Mouse (Mus musculus) granulocyte monocyte progenitor cell, adult 5-6 weeks (primary cell): ENCODE measurements around the gene Apc2. TPM values are rescaled to one million over a fixed set of nuclear protein-coding genes. Genes with fewer than 3 reads are reported as not detected.
"Not testable (repeated sequence)": the region's sequence is repeated elsewhere in the genome, so short reads cannot be mapped to it uniquely, and the experiment has no call there.

Experiments
- ATAC-seq: replicated peaks from 2 replicates; pipeline ENCODE4 v1.8.0; 2016; ENCODE audit warnings: mild to moderate bottlenecking, moderate TSS enrichment, inconsistent platforms; ENCODE audit not compliant: poor library complexity, severe bottlenecking
- total RNA-seq, 2 experiments: library from RNA; stranded (forward) in 1 of 2; stranded (reverse) in 1 of 2; fragments of 200-712, 200-1000 nt in 1 of 2; fragments of >200 nt in 1 of 2; fragmentation: Nextera tagmentation in 1 of 2; gene quantifications; 2 replicates each; pipeline ENCODE4 v1.2.3; 2014 to 2017

Gene Apc2
- total RNA-seq, 2 experiments from 2014 or later = not detected

DNA sequence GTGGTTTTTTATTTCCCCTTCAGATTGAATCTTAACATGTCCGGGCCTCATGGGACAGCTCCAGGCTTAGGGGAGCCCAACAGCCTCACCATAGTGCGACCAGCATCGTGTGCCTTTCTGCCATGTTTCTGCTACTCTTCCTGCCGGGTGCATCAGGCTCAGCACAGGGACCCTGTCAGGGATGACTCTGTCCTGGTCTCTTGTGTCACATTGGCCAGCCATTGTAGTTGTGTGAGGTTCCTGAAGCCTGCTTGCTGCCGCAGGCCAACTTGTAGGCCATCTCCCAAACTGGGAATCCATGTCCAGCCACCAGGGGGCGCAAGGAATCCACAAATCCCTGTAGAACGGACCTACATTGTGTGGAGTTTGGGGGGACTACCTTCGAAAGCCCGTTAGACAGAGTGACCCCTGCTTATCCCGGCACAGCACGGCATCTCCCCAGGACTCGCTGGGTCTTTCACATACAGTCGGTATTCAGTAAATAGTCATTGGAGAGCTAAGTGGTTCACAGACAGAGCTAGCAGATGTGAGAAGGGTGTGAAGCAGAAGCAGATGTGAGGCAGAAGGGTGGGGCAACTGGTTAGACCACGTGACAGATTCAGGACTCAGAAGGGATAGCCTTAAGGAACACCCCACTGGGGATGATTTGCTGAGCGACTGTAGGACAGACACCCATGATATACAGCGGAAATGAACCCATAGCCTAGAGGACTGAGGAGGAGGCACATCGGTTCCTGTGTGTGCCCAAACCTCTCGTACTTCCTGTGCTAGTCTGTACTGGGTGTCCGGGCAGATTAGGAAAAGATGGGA is 44.4 kb downstream of the Apc2 start:
- peak; percentile 35 for ATAC-seq

DNA sequence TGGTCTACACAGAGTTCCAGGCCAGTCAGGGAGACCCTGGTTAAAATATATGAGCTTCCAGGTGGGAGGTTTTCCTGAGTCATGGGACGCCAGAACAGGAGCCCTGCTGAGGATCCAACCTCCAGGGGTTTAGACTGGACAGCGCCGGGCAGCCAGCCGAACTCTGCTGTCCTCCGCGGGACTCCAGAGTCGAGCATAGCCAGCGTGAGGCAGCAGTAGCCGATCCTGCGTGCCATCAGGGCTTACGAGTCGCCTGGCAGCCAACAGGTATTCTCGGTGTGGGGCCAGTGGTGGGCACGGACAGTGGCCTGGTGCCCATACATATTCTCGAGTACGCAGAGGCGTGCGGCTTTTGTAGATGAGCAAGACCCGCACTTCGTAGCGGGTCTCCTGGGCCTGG is 45.2 kb downstream of the Apc2 start:
- ATAC-seq = no peak

GRCm38 (mm10) chr10:80341491-80342304 is 45.9 kb downstream of the Apc2 start:
- no peak for ATAC-seq

GRCm38 (mm10) chr10:80342305-80342748 is 46.5 kb downstream of the Apc2 start:
- ATAC-seq = no peak

- peak; percentile 62 for ATAC-seq
Observed at GRCm38 (mm10) chr10:80342749-80343424, 47.1 kb downstream of the Apc2 start.

DNA sequence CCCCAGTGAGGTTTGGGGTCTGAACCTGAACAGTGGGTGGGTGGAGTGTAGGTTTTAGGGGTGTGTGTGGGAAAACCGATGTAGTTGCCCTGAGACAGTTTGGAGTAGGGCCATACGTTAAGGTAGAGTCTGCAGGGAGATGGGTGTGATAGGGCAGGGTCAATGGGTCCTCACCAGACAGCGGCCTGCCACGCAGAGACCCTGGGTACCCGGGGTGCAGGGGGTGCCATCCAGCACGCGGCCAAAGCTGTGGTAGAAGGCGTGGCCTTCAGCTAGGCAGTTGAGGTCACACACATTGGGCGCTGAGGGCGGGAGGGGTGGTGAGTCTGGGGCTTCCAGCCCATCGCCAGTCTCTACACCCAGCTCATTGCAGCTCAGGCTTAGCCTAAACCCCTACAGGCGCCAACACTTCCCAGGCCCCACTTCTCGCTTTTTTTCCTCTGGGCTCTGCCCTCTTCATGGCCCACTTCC is 47.7 kb downstream of the Apc2 start:
- ATAC-seq = no peak

DNA sequence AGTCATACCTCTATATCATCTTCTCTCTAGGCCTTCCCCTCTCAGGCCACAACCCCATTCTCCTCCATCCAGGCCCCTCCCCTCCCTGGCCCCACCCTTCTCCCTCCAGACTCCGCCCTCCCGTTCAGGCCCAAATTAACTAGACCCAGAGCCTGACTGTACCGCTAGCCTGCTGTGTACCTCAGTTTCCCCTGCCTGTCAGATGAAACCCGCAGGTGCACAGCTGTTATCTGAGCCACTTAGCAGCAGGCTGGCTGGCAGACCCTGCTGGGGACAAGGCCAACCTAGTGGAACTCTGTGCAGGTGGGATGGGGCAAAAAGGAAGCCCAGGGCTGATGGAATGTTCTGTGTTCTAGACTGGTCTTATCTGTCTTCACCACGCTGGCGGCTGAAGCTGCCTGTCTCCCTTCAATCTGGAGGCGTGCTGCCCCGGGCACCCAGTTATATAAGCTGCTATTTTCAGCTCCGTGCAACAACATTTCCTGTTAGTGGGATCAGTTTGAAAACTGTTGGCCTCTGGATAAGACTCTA is 48.4 kb downstream of the Apc2 start:
- ATAC-seq = no peak

DNA sequence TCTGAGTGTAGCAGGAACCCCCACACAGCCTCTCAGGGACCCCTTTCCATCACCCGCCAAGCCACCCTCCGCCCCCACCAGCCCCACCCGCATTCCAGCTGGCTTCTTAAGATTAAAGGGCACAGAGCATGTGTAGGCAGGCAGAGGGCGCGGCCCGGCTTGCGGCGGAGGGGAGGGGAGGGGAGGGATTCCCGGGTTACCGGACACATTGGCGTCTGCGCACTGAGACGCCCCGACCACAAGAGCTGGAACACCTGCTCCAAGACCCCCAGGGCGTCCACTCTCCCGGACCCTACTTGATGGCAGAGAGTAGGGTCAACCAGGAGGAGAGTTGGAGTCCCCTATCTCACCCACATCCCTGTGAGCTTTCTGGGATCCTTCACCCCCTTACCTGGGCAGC is 49.3 kb downstream of the Apc2 start:
- no peak for ATAC-seq

- not testable (repeated sequence) for ATAC-seq
Observed at GRCm38 (mm10) chr10:80345929-80346328, 50.2 kb downstream of the Apc2 start.

GRCm38 (mm10) chr10:80347514-80347967 is 51.8 kb downstream of the Apc2 start:
- no peak for ATAC-seq

DNA sequence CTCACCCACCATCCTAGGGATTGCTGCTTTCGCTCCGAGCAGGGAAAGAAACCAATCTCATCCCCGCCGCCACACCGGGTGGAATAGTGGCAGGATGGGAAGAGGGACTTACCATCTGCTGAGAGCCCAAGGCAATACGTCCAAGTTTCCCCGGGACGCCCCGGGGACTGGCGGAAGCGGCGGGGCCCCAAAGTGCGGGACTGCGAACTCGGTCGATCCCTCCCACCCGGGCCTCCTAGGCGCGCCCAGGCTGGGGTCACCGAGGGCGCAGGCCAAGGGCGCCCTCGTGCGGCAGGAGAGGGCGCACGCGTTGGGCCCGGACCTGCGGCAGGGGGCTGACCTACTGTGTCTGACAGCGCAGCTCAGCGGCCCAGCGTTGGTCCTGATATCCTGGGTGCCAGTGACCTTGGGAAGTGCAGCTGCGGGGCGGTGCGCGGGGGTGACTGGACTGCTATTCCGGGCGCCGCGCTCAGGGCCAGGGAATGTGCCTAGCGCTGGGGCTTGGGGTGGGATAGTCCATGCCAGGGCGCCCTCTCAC is 52.5 kb downstream of the Apc2 start, which contains the start of gene Adamtsl5:
TSS of gene Adamtsl5 (minus strand) at position 169 of the 538 bp plus-strand sequence.
- peak; percentile 68 for ATAC-seq

- no peak for ATAC-seq
Observed at GRCm38 (mm10) chr10:80348981-80349380, 53.2 kb downstream of the Apc2 start.

DNA sequence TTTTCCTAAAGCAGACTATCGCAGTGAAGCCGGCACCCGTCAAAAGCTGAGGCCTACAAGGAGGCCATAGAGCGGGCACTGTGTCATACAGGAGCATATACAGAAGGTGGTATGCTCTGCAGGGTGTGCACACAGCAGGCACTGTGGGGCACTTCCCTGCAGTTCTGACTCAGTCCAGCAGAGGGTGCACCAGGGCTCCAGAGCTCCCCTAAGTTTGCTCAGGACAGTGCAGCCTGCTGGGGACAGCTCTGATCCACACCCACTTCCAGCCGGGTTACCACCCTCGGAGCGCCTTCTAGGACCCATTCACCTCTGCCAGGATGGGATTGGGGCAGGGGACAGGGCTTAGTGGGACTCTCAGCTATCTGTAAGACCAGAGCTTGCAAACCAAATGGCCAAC is 54.5 kb downstream of the Apc2 start:
- ATAC-seq = peak; percentile 86

DNA sequence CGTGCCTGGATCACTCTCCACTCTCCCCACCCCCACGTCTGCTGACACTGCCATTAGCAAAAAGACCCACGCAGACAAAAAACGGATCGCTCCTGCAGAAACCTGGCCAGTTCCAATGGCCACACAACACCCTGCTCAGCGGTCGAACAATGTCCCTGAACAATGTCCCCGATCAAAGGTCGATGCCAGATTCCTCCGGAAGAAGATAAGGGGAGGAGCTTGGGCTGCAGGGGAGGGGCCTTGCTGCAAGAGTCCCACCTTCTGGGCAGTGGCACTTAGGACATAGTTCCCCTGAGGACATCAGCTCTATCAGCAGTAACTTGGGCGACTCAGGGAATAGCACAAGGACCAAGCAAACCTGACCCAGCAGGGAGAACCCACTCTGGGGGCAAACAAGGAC is 56.1 kb downstream of the Apc2 start:
- no peak for ATAC-seq

DNA sequence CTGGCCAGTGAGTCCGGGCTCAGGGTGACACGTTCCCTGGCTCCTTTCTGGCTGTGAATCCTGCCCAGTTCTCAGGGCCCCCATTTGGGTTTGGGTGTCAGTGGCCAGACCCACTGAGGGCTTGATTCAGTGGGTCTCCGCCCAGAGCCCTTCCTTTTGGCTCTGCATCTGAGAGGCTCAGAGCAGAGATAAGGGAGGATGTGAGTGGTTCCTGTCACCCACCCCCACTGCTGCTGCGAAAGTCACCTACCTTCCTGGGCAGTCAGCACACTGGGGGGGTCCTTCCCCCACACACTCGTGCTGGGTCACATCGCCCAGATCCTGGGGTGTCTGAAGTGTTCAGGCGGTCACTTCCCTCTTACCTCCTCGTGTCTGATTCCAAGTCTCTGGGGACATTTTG is 57.0 kb downstream of the Apc2 start:
- ATAC-seq = no peak

- ATAC-seq = no peak
Observed at GRCm38 (mm10) chr10:80355431-80355830, 59.7 kb downstream of the Apc2 start.

- ATAC-seq = no peak
Observed at GRCm38 (mm10) chr10:80356001-80356682, 60.4 kb downstream of the Apc2 start, which contains the start of gene Plk5. Gene Plk5 (plus strand): TSS chr10:80356459.

- ATAC-seq = 0 out of 2 replicates have a peak, but pooled peaks have one; percentile 10
Observed at GRCm38 (mm10) chr10:80356737-80357136, 61.0 kb downstream of the Apc2 start.

DNA sequence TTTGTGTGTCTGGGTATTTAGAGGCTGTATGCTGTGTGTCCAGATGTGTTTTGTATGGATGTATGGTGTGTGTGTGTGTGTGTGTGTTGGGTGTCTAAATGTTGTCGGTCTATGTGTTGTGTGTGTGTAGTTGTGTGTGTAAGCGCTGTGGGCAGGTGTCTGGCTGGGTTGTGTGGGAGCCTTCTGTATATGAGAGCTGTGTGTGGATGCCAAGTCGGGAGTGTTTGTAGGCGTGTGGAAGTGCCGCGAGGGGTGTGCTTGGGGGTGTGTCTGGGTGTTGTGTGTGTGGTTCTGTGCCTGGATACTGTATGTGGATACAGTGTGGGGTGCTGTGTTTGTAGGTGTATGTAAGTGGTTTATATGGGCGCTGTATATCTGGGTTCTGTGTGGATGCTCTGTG is 61.6 kb downstream of the Apc2 start:
- ATAC-seq = no peak
